Mouse (Mus musculus): ENCODE data around the gene Mettl21e. TPM values are rescaled to one million over a fixed set of nuclear protein-coding genes. Genes with fewer than 3 reads are reported as not detected.
A peak's percentile ranks its signal among the peaks of the same experiment; 100 is the strongest.

Mettl21e gene
- polyA plus RNA-seq, 1 experiment from 2014 or later: 0.45 TPM

DNA sequence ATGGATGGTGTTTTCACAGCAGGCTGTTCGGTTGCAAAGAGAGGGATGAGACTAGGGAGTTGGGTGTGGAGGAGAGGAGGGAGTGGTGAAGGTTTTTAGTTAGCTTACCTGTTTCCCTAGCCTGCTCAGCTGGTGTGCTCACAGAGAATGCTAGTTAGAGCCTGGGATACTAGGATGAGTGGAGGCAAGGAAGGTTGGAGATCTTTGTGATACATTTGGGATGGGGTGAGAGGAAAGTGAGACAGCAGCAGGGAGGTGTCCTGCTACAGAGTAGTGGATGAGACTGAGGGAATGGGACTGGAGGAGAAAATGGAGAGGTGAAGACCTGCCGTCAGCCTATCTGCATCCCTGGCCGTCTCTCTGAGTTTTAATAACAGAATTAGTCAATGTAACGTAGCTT is 46.1 kb downstream of the Mettl21e start:
- H3K4me2 ChIP-seq: no peak overlapping the region
- H3K9ac ChIP-seq: no peak overlapping the region
- peaks cover 4% of the 10 kb centered on the region; the same call in 1 of the 2 replicates for H3K9me3 ChIP-seq (ENCODE audit: low read depth, low read length)
- H3K36me3 ChIP-seq (ENCODE audit: insufficient read depth): peaks cover 62% of the 10 kb centered on the region
- ATAC-seq (ENCODE audit: insufficient read depth): no peak
- no peaks in the 10 kb centered on the region for H3K27me3 ChIP-seq (ENCODE audit: insufficient read depth, low read length)
- no peak overlapping the region for H3K27ac ChIP-seq (ENCODE audit: low read depth)
- 92% methylated on average over 4 of the region's 4 CpGs for WGBS
- TF ChIP-seq CTCF (IDR thresholded peaks at IDR 0.05; ENCODE audit: low read depth): no peak
- H3K4me1 ChIP-seq (ENCODE audit: insufficient read depth): no peaks in the 10 kb centered on the region
- H3K4me3 ChIP-seq (ENCODE audit: low read depth, low read length): no peak overlapping the region
- DNase-seq: no peak

DNA sequence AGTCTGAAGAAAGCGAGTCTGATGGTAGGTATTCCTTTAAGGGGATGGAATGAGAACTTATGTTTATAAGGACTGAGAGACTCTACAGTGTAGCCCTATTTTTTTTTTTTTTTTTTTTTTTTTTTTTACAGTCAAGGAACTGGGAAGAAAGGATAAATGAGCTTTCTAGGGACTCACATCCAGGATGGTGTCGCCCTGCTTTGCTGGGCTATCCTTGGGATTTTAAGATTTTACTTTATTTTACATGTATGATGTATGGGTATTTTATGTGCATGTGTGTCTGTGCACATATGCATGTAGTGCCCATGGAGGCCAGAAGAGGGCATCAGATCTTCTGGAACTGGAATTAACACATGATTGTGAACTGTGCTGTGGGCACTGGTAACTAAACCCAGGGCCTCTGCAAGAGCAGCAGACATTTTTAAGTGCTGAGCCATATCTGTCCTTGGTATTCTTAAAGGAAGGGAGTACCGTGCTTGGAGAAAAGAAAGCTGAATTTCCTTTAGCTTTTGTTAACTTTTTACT is 50.8 kb downstream of the Mettl21e start:
- H3K27me3 ChIP-seq (ENCODE audit: insufficient read depth, low read length): no peaks in the 10 kb centered on the region
- H3K4me3 ChIP-seq (ENCODE audit: low read depth, low read length): no peak overlapping the region
- H3K9ac ChIP-seq: no peak overlapping the region
- no peak overlapping the region for H3K4me2 ChIP-seq
- peaks cover 67% of the 10 kb centered on the region for H3K36me3 ChIP-seq (ENCODE audit: insufficient read depth)
- H3K27ac ChIP-seq (ENCODE audit: low read depth): no peak overlapping the region
- TF ChIP-seq CTCF (IDR thresholded peaks at IDR 0.05; ENCODE audit: low read depth): peak; percentile 21; the same call in 1 of the 2 replicates
- peaks cover 4% of the 10 kb centered on the region; the same call in 1 of the 2 replicates for H3K9me3 ChIP-seq (ENCODE audit: low read depth, low read length)
- H3K4me1 ChIP-seq (ENCODE audit: insufficient read depth): no peaks in the 10 kb centered on the region
- no peak for DNase-seq
- 94% methylated on average over 3 of the region's 3 CpGs for WGBS
- no peak for ATAC-seq (ENCODE audit: insufficient read depth)

DNA sequence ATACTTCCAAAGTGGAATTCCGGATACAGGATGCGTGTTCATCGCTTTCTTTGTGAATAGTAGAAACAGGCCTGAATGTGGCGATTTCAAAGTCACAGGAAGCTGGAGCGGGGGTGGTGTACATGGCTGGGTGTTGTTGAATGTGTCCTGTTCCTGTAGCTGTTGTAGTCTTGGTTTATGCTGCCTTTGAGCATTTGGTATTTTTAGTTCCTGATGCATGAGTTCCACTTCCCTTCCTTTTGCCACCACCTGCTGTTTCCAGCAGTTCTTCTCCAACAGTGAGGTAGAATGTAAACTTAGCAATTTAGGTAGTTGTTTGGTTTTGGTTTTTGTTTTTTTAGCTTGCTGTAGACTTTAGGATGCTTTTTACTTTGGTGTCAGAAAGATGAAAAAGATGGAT is 56.4 kb downstream of the Mettl21e start:
- no peaks in the 10 kb centered on the region for H3K9me3 ChIP-seq (ENCODE audit: low read depth, low read length)
- no peak overlapping the region for H3K27ac ChIP-seq (ENCODE audit: low read depth)
- H3K27me3 ChIP-seq (ENCODE audit: insufficient read depth, low read length): no peaks in the 10 kb centered on the region
- H3K4me3 ChIP-seq (ENCODE audit: low read depth, low read length): no peak overlapping the region
- DNase-seq: no peak
- TF ChIP-seq CTCF (IDR thresholded peaks at IDR 0.05; ENCODE audit: low read depth): no peak
- H3K4me1 ChIP-seq (ENCODE audit: insufficient read depth): no peaks in the 10 kb centered on the region
- H3K36me3 ChIP-seq (ENCODE audit: insufficient read depth): peaks cover 87% of the 10 kb centered on the region
- no peak for ATAC-seq (ENCODE audit: insufficient read depth)
- no peak overlapping the region for H3K4me2 ChIP-seq
- no peak overlapping the region for H3K9ac ChIP-seq
- WGBS: 94% methylated on average over 5 of the region's 5 CpGs

DNA sequence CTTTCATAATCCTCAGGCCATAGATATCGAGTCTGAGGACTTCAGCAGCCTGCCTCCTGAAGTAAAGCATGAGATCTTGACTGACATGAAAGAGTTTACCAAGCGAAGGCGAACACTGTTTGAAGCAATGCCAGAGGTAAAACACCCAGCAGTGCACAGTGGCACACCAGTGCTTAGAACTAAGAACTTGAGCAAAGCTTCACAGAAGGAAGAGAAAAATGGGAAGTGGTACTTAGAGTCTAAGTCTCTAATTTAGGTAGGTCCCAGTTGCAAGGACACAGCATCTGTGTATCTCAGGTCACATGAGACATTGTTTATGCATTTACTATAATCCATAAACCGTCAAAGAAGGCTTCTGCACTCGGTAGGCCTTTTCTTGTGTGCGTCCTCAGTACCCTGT is 56.9 kb downstream of the Mettl21e start:
- H3K9ac ChIP-seq: no peak overlapping the region
- WGBS: 92% methylated on average over 6 of the region's 6 CpGs
- H3K36me3 ChIP-seq (ENCODE audit: insufficient read depth): peaks cover 81% of the 10 kb centered on the region
- H3K27ac ChIP-seq (ENCODE audit: low read depth): no peak overlapping the region
- H3K4me1 ChIP-seq (ENCODE audit: insufficient read depth): no peaks in the 10 kb centered on the region
- H3K9me3 ChIP-seq (ENCODE audit: low read depth, low read length): no peaks in the 10 kb centered on the region
- DNase-seq (no peak), ATAC-seq (ENCODE audit: insufficient read depth) (no peak)
- no peak for TF ChIP-seq CTCF (IDR thresholded peaks at IDR 0.05; ENCODE audit: low read depth)
- H3K4me2 ChIP-seq: no peak overlapping the region
- no peak overlapping the region for H3K4me3 ChIP-seq (ENCODE audit: low read depth, low read length)
- no peaks in the 10 kb centered on the region for H3K27me3 ChIP-seq (ENCODE audit: insufficient read depth, low read length)

DNA sequence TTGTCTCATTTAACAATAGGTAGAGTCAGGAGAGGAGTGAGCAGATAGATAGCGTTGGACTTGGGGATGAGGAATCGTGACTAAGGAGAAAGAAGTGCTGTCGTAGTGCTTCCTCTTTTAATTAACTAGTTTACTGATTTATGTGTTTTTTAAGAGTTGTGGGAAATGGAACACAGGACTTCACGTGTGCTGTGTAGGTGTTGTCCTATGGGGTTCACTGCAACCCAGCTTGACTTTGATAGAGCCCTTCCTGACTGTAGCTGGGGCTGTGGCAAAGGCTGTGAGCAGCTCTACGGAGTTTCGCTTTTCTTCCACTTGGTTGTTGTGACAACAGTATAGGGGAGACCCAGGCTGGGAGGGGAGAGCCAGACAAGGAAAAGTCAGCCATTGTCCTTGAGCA is 60.4 kb downstream of the Mettl21e start:
- TF ChIP-seq CTCF (IDR thresholded peaks at IDR 0.05; ENCODE audit: low read depth): no peak
- no peak for DNase-seq
- peaks cover 53% of the 10 kb centered on the region for H3K36me3 ChIP-seq (ENCODE audit: insufficient read depth)
- H3K4me2 ChIP-seq: no peak overlapping the region
- no peaks in the 10 kb centered on the region for H3K9me3 ChIP-seq (ENCODE audit: low read depth, low read length)
- ATAC-seq (ENCODE audit: insufficient read depth): no peak
- 90% methylated on average over 6 of the region's 6 CpGs for WGBS
- no peaks in the 10 kb centered on the region for H3K27me3 ChIP-seq (ENCODE audit: insufficient read depth, low read length)
- H3K9ac ChIP-seq: no peak overlapping the region
- no peaks in the 10 kb centered on the region for H3K4me1 ChIP-seq (ENCODE audit: insufficient read depth)
- no peak overlapping the region for H3K4me3 ChIP-seq (ENCODE audit: low read depth, low read length)
- no peak overlapping the region for H3K27ac ChIP-seq (ENCODE audit: low read depth)

DNA sequence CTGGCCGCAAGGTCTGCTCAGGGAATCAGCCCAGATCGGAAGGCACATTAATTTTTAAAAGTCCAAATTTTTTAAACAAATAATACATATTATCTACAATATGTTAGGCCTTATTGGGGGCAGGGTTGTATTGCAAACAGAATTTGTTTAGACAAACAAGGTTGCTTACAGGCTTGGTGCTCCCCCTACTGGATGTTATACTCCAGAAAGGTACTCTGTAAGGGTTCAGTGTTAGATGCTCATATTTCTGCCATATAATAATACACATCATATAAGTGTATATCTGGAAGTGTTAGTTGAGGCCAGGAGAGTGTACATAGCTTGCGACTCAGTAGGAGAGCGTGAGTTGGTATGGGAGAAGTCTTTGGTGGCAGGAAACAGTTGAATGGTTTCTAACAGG is 63.5 kb downstream of the Mettl21e start:
- ATAC-seq (ENCODE audit: insufficient read depth) (no peak; the same call in 1 of the 2 replicates), DNase-seq (peak; percentile 60)
- no peak overlapping the region for H3K4me2 ChIP-seq
- peak; percentile 41 for TF ChIP-seq CTCF (IDR thresholded peaks at IDR 0.05; ENCODE audit: low read depth)
- no peaks in the 10 kb centered on the region for H3K4me1 ChIP-seq (ENCODE audit: insufficient read depth)
- no peaks in the 10 kb centered on the region for H3K9me3 ChIP-seq (ENCODE audit: low read depth, low read length)
- H3K4me3 ChIP-seq (ENCODE audit: low read depth, low read length): no peak overlapping the region
- H3K27ac ChIP-seq (ENCODE audit: low read depth): no peak overlapping the region
- peaks cover 27% of the 10 kb centered on the region for H3K36me3 ChIP-seq (ENCODE audit: insufficient read depth)
- no peak overlapping the region for H3K9ac ChIP-seq
- H3K27me3 ChIP-seq (ENCODE audit: insufficient read depth, low read length): no peaks in the 10 kb centered on the region
- 97% methylated on average over 4 of the region's 4 CpGs for WGBS

Other genes with a start within 250 kb of the Mettl21e start
- 0.49 and 0.57 TPM in 2 replicates for gene Mettl21c, start 198.9 kb downstream of the Mettl21e start, polyA plus RNA-seq (2014; fragmentation: Nextera tagmentation; extraction: Ambion mirVana)
- 0.14 and 0.15 TPM in 2 replicates for gene Gm8251, start 157.0 kb downstream of the Mettl21e start, polyA plus RNA-seq (2014; fragmentation: Nextera tagmentation; extraction: Ambion mirVana)
- gene Tex30, start 116.5 kb downstream of the Mettl21e start, polyA plus RNA-seq (2014; fragmentation: Nextera tagmentation; extraction: Ambion mirVana): 93.6 and 96.0 TPM in 2 replicates
- gene Kdelc1, start 100.2 kb downstream of the Mettl21e start, polyA plus RNA-seq (2014; fragmentation: Nextera tagmentation; extraction: Ambion mirVana): 71.2 and 73.7 TPM in 2 replicates
- gene Bivm, start 100.0 kb downstream of the Mettl21e start, polyA plus RNA-seq (2014; fragmentation: Nextera tagmentation; extraction: Ambion mirVana): 18.9 and 21.1 TPM in 2 replicates
- 23.6 and 24.6 TPM in 2 replicates for gene Ercc5, start 71.2 kb downstream of the Mettl21e start, polyA plus RNA-seq (2014; fragmentation: Nextera tagmentation; extraction: Ambion mirVana)